ENCODE assay signal across 23 mouse cellular contexts in genomic region chr3:135990338-135990737, GRCm38 (mm10).
DNase-seq lines count a peak whose midpoint lies in the region; ATAC-seq and TF ChIP-seq lines count a peak whose summit lies in the region.
"Had no signal": no experiment of that assay in that cellular context is flagged by ENCODE, and none has a peak within 500 bp of the region (broad histone marks: within the 10 kb centered on the region; RNA-seq: fewer than 3 reads in every experiment).

No protein-coding gene starts in this region.

- no peak for TF ChIP-seq CTCF in cerebellum, adult 2 months (IDR thresholded peaks at IDR 0.05; ENCODE audit: borderline replicate concordance, insufficient read depth, low read depth, low read length)
- TF ChIP-seq CTCF in forebrain, postnatal 0 days (IDR thresholded peaks at IDR 0.05; ENCODE audit: low read depth) = no peak

- H3K4me1 ChIP-seq in cerebellum, adult 2 months (ENCODE audit: control insufficient read depth, insufficient read depth, low read length) = no peaks in the 10 kb centered on the region; the same call in 1 of the 2 replicates
- H3K4me1 ChIP-seq in forebrain, postnatal 0 days (ENCODE audit: insufficient read depth) = peaks cover 6% of the 10 kb centered on the region; the same call in 1 of the 2 replicates
- no peaks in the 10 kb centered on the region for H3K4me1 ChIP-seq in forebrain, embryonic 14.5 days (ENCODE audit: control insufficient read depth, insufficient read depth, low read length)
- H3K4me1 ChIP-seq in midbrain, embryonic 15.5 days = peaks cover 5% of the 10 kb centered on the region; the same call in 1 of the 2 replicates
- H3K4me1 ChIP-seq in midbrain, embryonic 11.5 days (ENCODE audit: control insufficient read depth, insufficient read depth, low read length) = no peaks in the 10 kb centered on the region
- H3K4me1 ChIP-seq in embryonic facial prominence, embryonic 10.5 days = peaks cover 8% of the 10 kb centered on the region
- H3K4me1 ChIP-seq: embryonic facial prominence, embryonic 12.5 days; embryonic facial prominence, embryonic 15.5 days; forebrain, embryonic 15.5 days; hindbrain, embryonic 13.5 days had no signal

- 30% methylated on average over 3 of the region's 3 CpGs for WGBS in cerebellum, adult 2 months
- 64% methylated on average over 3 of the region's 3 CpGs for WGBS in forebrain, postnatal 0 days
- 85% methylated on average over 3 of the region's 3 CpGs for WGBS in forebrain, embryonic 14.5 days
- 79% methylated on average over 3 of the region's 3 CpGs for WGBS in midbrain, embryonic 15.5 days
- WGBS in midbrain, embryonic 11.5 days = 77% methylated on average over 3 of the region's 3 CpGs
- 73% methylated on average over 3 of the region's 3 CpGs for WGBS in embryonic facial prominence, embryonic 10.5 days

- DNase-seq in cerebellum, adult 2 months = no peak
- no peak for DNase-seq in forebrain, postnatal 0 days
- no peak for DNase-seq in forebrain, embryonic 14.5 days (ENCODE audit: low spot score)
- DNase-seq in midbrain, embryonic 11.5 days (ENCODE audit: low spot score, missing footprints) = no peak
- peak; percentile 20 for DNase-seq in brain, adult 2 months (ENCODE audit: low read depth, low spot score)
- DNase-seq in embryonic facial prominence, embryonic 10.5 days (ENCODE audit: low spot score) = no peak
- DNase-seq: adrenal gland, adult 8-10 months; adrenal gland, postnatal 25 days; cerebellum, adult 11 months; gastrocnemius, postnatal 10 days; gastrocnemius, postnatal 36 days; heart, adult 2 months had no signal

- H3K36me3 ChIP-seq in forebrain, postnatal 0 days (ENCODE audit: insufficient read depth) = no peaks in the 10 kb centered on the region
- no peaks in the 10 kb centered on the region for H3K36me3 ChIP-seq in forebrain, embryonic 14.5 days (ENCODE audit: control insufficient read depth, insufficient read depth, low read length)
- H3K36me3 ChIP-seq in midbrain, embryonic 15.5 days (replicated peaks) = no peaks in the 10 kb centered on the region
- no peaks in the 10 kb centered on the region for H3K36me3 ChIP-seq in midbrain, embryonic 11.5 days (ENCODE audit: control insufficient read depth, insufficient read depth, low read length)
- H3K36me3 ChIP-seq in embryonic facial prominence, embryonic 10.5 days (replicated peaks) = no peaks in the 10 kb centered on the region
- H3K36me3 ChIP-seq: embryonic facial prominence, embryonic 12.5 days; embryonic facial prominence, embryonic 15.5 days; forebrain, embryonic 15.5 days; hindbrain, embryonic 13.5 days had no signal

- no peak overlapping the region for H3K27ac ChIP-seq in cerebellum, adult 2 months (ENCODE audit: insufficient read depth, low read length)
- H3K27ac ChIP-seq in forebrain, postnatal 0 days (ENCODE audit: low read depth, low read length) = no peak overlapping the region
- H3K27ac ChIP-seq in forebrain, embryonic 14.5 days (ENCODE audit: low read depth, low read length) = no peak overlapping the region
- no peak overlapping the region for H3K27ac ChIP-seq in midbrain, embryonic 15.5 days
- H3K27ac ChIP-seq in midbrain, embryonic 11.5 days (ENCODE audit: low read depth, low read length) = no peak overlapping the region
- no peak overlapping the region for H3K27ac ChIP-seq in embryonic facial prominence, embryonic 10.5 days (replicated peaks)
- H3K27ac ChIP-seq: embryonic facial prominence, embryonic 12.5 days; embryonic facial prominence, embryonic 15.5 days; forebrain, embryonic 15.5 days; heart, adult 2 months; hindbrain, embryonic 13.5 days; hindbrain, postnatal 0 days had no signal

- H3K4me2 ChIP-seq in forebrain, postnatal 0 days (ENCODE audit: low read depth) = no peak overlapping the region
- no peak overlapping the region for H3K4me2 ChIP-seq in forebrain, embryonic 14.5 days (ENCODE audit: low read length)
- no peak overlapping the region for H3K4me2 ChIP-seq in midbrain, embryonic 15.5 days
- H3K4me2 ChIP-seq in midbrain, embryonic 11.5 days = no peak overlapping the region
- H3K4me2 ChIP-seq: embryonic facial prominence, embryonic 12.5 days; embryonic facial prominence, embryonic 15.5 days; forebrain, embryonic 15.5 days; heart, embryonic 11.5 days; hindbrain, embryonic 13.5 days had no signal

- H3K9me3 ChIP-seq in forebrain, postnatal 0 days (ENCODE audit: low read length) = no peaks in the 10 kb centered on the region
- no peaks in the 10 kb centered on the region for H3K9me3 ChIP-seq in forebrain, embryonic 14.5 days (replicated peaks; ENCODE audit: control insufficient read depth, low read length)
- H3K9me3 ChIP-seq in midbrain, embryonic 15.5 days = no peaks in the 10 kb centered on the region
- no peaks in the 10 kb centered on the region for H3K9me3 ChIP-seq in midbrain, embryonic 11.5 days (ENCODE audit: control insufficient read depth, low read length)
- no peaks in the 10 kb centered on the region for H3K9me3 ChIP-seq in embryonic facial prominence, embryonic 10.5 days
- H3K9me3 ChIP-seq: embryonic facial prominence, embryonic 12.5 days; embryonic facial prominence, embryonic 15.5 days; forebrain, embryonic 15.5 days; hindbrain, embryonic 13.5 days had no signal

- peak; percentile 51; the same call in 1 of the 2 replicates for ATAC-seq in cerebellum, adult (ENCODE audit: insufficient number of reproducible peaks, low FRiP score, low TSS enrichment)
- peak; percentile 23 for ATAC-seq in forebrain, postnatal 0 days
- ATAC-seq in forebrain, embryonic 14.5 days = no peak
- ATAC-seq in midbrain, embryonic 15.5 days (replicated peaks) = 0 out of 2 replicates have a peak, but pooled peaks have one; percentile 17
- ATAC-seq in midbrain, embryonic 11.5 days (ENCODE audit: low FRiP score) = no peak
- ATAC-seq: activated CD4-positive, CD25-positive, alpha-beta regulatory T cell, adult 4 months; forebrain, embryonic 15.5 days; hindbrain, postnatal 0 days; inflammation-experienced regulatory T-cells, adult 6 months; intestine, embryonic 16.5 days had no signal

- H3K27me3 ChIP-seq in cerebellum, adult 2 months (ENCODE audit: control insufficient read depth, insufficient read depth, low read length) = no peaks in the 10 kb centered on the region
- H3K27me3 ChIP-seq in forebrain, postnatal 0 days (ENCODE audit: insufficient read depth, low read length) = no peaks in the 10 kb centered on the region
- no peaks in the 10 kb centered on the region for H3K27me3 ChIP-seq in forebrain, embryonic 14.5 days (replicated peaks; ENCODE audit: control insufficient read depth, insufficient read depth, low read length)
- no peaks in the 10 kb centered on the region for H3K27me3 ChIP-seq in midbrain, embryonic 15.5 days (replicated peaks)
- no peaks in the 10 kb centered on the region for H3K27me3 ChIP-seq in midbrain, embryonic 11.5 days (ENCODE audit: control insufficient read depth, insufficient read depth, low read length)
- no peaks in the 10 kb centered on the region for H3K27me3 ChIP-seq in embryonic facial prominence, embryonic 10.5 days (replicated peaks; ENCODE audit: low read depth, poor library complexity, severe bottlenecking)
- H3K27me3 ChIP-seq: embryonic facial prominence, embryonic 12.5 days; embryonic facial prominence, embryonic 15.5 days; forebrain, embryonic 15.5 days; hindbrain, embryonic 13.5 days had no signal

- H3K4me3 ChIP-seq in cerebellum, adult 2 months (replicated peaks; ENCODE audit: insufficient read depth, low read depth, low read length) = no peak overlapping the region
- no peak overlapping the region for H3K4me3 ChIP-seq in forebrain, postnatal 0 days (ENCODE audit: low read depth, low read length)
- no peak overlapping the region for H3K4me3 ChIP-seq in forebrain, embryonic 14.5 days (ENCODE audit: low read depth, low read length)
- no peak overlapping the region for H3K4me3 ChIP-seq in midbrain, embryonic 15.5 days
- no peak overlapping the region for H3K4me3 ChIP-seq in midbrain, embryonic 11.5 days (ENCODE audit: low read depth, low read length)
- H3K4me3 ChIP-seq in embryonic facial prominence, embryonic 10.5 days = no peak overlapping the region
- H3K4me3 ChIP-seq: embryonic facial prominence, embryonic 12.5 days; embryonic facial prominence, embryonic 15.5 days; forebrain, embryonic 15.5 days; heart, adult 2 months; hindbrain, embryonic 13.5 days had no signal

- no peak overlapping the region for H3K9ac ChIP-seq in forebrain, postnatal 0 days
- no peak overlapping the region for H3K9ac ChIP-seq in forebrain, embryonic 14.5 days (ENCODE audit: low read length)
- H3K9ac ChIP-seq in midbrain, embryonic 15.5 days = no peak overlapping the region
- H3K9ac ChIP-seq in midbrain, embryonic 11.5 days (ENCODE audit: low read length) = no peak overlapping the region
- H3K9ac ChIP-seq: embryonic facial prominence, embryonic 12.5 days; embryonic facial prominence, embryonic 15.5 days; forebrain, embryonic 15.5 days; hindbrain, embryonic 13.5 days had no signal

- TF ChIP-seq POLR2A in cerebellum, adult 2 months (IDR thresholded peaks at IDR 0.05; ENCODE audit: borderline replicate concordance, insufficient read depth, low read length) = no peak

Comparison
In these comparisons a context has a peak if more than half of its experiments do, and no peak if none do; other contexts are left out.
1. ATAC-seq: peak in cerebellum, adult (single experiment), forebrain, postnatal 0 days (single experiment) and midbrain, embryonic 15.5 days (single experiment); none in forebrain, embryonic 14.5 days (single experiment) and midbrain, embryonic 11.5 days (single experiment).